Mouse (Mus musculus): ENCODE data around the gene Zic3. TPM values are rescaled to one million over a fixed set of nuclear protein-coding genes. Genes with fewer than 3 reads are reported as not detected.

Zic3 gene
- total RNA-seq (2023), result not detected in 2 replicates

GRCm38 (mm10) chrX:58022400-58022799, at the start of gene Zic3:
Zic3 (plus strand) TSS chrX:58022700.

Data from neutrophil, adult 65 days (primary cell).